Mouse (Mus musculus): Measurements from ENCODE around the gene Zfp579.
"Not testable (repeated sequence)": the region's sequence is repeated elsewhere in the genome, so short reads cannot be mapped to it uniquely, and the experiment has no call there.

Zfp579 gene

GRCm38 (mm10) chr7:5015118-5016001, 19.4 kb upstream of the Zfp579 start, which contains the start of gene Gm44973:
Gene Gm44973 (plus strand): TSS chr7:5015496.
- DNase-seq (ENCODE audit: low spot score) = peak; percentile 98

- DNase-seq (ENCODE audit: low spot score) = peak; percentile 98
Observed at GRCm38 (mm10) chr7:5014251-5015117, 18.5 kb upstream of the Zfp579 start, which contains the start of the genes Zfp524 and Fiz1. Gene Zfp524 (plus strand): TSS chr7:5014415. Gene Fiz1 (minus strand): TSS chr7:5014697.

- DNase-seq (ENCODE audit: low spot score) = no peak
Observed at GRCm38 (mm10) chr7:5012681-5013513, 16.9 kb upstream of the Zfp579 start.

DNA sequence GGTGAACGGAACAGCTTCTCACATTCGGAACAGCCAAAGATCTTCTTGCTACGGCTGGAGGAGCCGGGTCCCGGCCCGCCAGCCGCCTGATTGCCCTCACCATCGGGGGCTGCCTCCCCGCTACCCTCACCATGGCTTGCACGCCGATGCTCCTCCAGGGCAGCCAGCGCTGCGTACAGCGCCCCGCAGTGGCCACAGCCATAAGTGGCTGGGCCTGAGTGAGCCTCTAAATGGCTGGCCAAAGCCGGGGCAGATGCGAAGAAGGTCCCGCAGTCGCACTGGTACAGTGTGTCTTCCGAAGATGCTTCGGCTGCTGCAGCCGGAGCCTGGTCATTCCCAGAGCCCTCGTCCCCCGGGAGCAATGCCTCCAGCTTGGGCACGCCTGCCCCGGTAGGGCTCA, 12.3 kb upstream of the Zfp579 start:
- DNase-seq (ENCODE audit: low spot score) = no peak

DNA sequence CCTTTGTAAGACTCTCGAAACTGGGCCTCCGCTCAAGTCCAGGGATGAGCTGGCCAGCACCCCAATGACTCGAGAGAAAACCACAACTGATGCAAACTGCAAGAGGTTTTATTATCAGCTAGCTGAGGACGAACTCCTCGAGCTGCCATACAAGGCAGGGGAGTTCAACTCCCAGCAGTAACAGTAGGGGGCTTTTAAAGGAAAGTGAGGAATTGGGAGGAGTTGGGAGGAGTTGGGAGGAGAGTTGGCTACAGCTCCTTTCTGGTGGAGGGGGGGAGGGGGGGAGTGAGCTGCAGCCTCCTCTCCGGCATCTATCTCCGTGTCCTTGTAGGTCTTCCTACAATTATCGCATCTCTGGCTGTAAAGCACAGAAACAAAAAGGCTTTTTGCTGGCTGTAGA, 6.9 kb upstream of the Zfp579 start:
- DNase-seq (ENCODE audit: low spot score) = not testable (repeated sequence)

GRCm38 (mm10) chr7:4999876-5000275, 3.9 kb upstream of the Zfp579 start:
- DNase-seq (ENCODE audit: low spot score) = peak; percentile 49

- no peak for DNase-seq (ENCODE audit: low spot score)
Observed at GRCm38 (mm10) chr7:4996934-4997333, 976 bp upstream of the Zfp579 start.

DNA sequence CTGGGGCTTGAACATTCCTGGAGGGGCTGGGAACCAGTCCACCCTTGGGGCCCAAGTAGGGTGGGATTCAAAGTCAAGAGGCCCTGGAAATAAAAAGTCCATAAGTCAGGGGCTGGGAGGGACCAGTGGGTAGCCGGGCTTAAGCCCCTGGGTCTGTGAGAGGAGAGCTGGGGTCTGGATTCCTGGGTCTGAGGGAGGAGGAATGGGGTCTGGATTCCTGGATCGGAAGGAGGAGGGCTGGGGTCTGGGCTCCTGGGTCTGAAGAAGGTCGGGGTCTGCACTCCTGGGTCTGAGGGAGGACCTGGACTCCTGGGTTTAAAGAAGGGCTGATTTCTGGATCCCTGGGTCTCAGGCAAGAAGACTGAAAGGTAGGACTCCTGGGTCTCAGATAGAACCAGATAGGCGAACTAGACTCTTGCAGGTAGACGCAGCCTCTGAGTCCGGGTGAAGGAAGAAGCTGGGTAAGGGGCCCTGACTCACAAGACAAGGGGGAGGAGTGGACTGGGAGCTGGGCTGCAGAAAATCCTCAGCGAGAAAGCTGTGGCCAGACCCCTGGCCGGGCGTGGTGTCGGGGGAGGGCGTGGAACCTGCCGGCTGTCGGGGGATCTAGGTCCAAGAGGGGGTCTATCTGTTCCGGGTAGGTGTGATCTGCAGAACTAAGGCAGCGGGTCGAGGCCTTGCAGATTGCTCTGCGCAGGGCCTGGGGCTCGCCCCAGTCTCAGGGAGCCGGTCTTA, 523 bp downstream of the Zfp579 start:
- no peak for DNase-seq (ENCODE audit: low spot score)

DNA sequence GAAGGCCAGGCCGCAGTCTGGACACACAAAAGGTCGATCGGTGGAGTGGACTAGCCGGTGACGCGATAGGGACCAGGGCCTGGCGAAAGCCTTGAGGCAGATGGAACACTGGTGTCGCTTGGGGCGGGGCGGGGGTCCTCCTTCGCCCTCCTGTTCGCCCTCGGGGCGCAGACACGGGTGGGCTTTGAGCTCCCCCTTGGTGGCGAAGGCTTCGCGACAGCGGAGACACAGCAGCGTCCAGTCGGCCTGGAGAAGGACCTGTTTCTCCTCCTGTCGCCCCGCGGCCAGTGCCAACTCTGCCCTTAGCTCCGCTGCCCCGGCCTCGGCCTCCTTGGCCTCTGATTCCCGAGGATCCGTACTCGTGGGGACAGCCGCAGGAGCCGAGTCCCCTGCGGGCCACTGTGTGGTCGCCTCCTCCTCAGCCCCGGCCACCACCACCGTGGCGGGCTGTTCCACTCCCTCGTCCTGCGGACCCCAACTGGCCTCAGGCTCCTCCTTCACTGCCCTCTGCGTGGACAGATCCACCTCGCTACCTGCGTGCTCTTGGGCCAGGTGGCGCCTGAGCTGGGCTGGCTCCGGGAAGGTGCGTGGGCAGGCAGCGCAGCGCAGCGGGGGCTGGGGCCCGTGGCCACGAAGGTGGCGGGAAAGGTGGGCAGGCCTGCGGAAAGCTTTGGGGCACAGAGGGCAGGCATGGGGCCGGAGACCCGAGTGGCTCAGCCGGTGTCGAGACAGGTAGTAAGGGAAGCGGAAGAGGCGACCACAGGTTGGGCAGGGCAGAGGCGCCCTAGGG, 1.8 kb downstream of the Zfp579 start:
- no peak for DNase-seq (ENCODE audit: low spot score)

DNA sequence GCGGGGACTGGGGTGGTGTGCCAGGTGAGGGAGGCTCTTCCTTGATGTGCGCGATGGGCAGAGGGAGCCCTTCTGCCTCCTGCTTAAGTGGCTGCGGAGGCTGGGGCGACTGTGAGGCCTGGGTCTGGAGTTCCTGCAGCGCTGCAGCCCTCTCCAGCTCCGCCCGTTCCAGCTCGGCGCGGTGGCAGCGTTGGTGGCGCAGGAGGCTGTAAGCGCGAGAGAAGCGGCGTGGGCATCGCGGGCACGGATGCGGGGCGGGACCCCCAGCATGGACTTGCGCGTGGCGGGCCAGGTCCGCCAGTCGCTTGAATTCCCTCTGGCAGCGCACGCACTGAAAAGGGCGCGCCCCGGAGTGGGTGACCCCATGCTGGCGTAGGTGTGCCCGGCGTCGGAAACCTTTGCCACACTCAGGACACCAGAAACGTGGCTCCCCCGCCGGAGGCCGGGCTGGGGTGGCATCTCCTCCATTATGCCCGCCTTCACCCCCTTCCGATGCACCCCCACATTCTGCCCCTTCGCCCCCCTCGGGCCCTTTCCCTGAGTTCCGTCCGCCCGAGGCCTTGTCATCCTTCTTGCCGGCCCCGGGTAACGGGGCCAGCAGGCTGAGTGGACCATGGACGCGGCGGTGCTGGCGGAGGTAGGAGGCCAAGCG, 2.5 kb downstream of the Zfp579 start:
- DNase-seq (ENCODE audit: low spot score) = no peak

DNA sequence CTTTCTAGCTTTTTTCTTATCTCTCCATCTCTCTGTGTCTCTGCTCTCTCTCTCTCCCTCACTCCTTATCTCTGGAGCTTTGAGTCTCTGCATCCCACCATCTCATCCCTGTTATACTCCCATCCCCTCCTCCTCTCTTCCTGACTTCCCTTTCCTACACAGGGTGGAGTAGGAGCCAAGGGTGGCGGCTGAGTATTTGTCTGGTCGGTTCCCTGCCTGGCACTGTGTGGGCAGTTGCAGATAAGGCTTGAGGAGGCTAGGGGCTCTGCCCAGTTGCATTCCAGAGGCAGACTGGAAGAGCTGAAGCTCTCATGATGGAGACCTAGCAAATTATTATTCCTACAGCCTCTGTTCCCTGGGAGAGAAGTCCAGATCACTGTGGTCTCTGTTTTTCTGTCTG, 7.7 kb downstream of the Zfp579 start:
- no peak for DNase-seq (ENCODE audit: low spot score)

DNA sequence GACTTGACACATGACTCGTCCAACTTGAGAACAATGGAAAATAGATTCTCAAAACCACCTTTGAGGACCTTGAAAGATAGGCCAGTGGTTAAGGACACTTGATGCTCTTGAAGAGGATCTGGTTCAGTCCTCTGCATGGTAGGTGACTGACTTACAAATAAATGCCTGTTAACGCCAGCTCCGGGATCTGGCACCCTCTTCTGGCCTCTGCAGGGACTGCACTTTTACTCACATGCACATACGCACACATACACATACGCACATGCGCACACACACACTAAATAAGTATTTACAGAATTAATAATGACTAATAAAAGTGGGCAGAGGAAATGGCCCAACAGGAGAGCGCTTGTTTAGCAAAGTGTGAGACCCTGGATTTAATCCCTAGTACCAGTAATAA, 19.1 kb downstream of the Zfp579 start:
- DNase-seq (ENCODE audit: low spot score) = peak; percentile 51

GRCm38 (mm10) chr7:4975455-4975854, 20.5 kb downstream of the Zfp579 start:
- peak; percentile 37 for DNase-seq (ENCODE audit: low spot score)

DNA sequence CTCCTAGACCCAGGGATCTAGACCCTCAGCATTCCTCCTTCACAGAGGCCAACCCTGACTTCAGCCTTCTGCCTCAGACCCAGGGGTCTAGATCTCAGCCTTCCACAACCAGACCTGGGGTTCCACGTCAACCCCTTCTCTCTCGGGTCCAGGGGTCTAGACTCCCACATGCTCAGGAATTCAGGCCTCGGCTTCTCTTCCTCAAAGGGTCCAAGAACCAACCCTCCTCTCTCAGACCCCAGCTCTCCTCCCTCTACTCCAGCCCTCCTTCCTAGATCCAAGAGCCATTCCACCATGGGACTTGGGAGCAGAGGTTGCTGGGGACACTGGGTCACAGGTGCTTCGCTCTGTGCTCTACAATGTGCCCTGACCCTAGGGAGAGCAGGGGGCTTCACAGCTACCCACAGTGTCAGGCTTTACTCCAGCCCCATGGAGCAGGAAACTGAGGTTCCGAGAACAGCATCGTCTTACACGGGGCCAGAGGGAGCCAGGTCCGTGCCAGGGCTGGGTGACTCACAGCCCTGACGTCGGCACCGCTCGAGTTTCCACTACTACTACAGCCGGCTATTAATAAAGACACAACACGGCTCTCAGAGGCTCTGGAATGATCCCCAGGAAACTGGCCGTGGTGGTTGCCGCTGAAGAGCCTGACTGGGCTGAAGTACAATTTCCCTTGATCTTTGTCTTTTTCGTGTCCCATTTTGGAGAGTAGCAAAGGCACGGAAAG, 23.5 kb downstream of the Zfp579 start:
- DNase-seq (ENCODE audit: low spot score) = no peak

DNA sequence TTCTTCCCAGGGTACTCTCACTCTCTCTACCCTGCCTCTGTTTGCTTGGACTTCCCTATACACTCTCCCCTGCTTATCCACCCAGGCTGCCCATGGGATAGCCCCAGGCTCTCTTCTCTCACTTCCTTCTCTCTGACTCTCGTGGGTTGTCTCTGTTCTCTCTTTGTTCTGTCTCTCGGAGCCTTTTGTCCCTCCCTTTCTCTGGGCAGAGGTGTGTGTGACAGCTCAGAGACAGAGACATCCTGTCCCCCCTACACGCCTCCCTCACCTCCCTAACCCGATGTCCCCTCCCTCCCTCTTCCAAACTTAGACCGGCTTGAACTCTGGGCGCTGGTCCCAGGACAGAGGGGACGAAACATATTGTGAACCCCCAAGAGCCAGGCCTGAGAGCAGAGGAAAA, 24.2 kb downstream of the Zfp579 start:
- no peak for DNase-seq (ENCODE audit: low spot score)

DNA sequence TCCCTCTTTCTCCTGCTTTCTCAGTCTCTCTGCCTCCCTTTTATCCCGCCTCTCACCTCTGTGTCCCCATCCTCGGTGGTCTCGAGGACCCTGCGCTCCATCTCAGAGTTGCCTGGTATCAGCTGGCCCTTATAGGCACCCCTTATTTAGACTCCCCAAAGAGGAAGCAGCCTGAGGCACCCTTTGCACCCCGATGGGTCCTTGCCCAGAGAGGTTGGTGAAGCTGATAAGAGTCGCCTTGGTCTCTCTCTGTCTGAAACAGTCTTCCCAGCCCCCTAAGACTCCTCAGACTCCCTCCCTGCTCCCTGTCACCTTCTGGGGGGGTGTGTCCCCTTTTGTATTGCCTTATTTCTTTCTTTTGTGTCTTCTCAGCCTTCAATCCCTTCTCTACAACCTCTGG, 24.9 kb downstream of the Zfp579 start, which contains the start of gene Sbk3:
Gene Sbk3, minus strand, starts transcription at position 101 of the 400 bp plus-strand sequence.
- DNase-seq (ENCODE audit: low spot score) = no peak

DNA sequence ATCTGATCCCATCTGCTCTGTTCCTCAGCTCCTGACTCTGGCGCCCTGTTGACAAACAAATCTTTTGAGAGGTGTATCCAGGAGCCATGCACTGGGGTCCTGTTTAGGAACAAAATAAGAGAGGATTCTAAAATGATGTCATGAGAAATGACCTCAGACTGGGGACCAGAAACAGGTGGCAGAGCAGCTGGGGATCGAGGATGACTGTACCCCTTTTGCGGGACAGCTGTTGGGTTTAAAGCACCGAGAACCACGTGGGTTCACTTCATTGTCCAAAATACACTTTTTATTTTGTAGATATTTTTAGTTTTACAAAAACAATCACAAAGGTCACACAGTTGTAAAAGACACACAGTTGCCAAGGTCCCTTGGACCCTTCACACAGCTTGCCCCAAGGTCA, 31.0 kb downstream of the Zfp579 start:
- no peak for DNase-seq (ENCODE audit: low spot score)

DNA sequence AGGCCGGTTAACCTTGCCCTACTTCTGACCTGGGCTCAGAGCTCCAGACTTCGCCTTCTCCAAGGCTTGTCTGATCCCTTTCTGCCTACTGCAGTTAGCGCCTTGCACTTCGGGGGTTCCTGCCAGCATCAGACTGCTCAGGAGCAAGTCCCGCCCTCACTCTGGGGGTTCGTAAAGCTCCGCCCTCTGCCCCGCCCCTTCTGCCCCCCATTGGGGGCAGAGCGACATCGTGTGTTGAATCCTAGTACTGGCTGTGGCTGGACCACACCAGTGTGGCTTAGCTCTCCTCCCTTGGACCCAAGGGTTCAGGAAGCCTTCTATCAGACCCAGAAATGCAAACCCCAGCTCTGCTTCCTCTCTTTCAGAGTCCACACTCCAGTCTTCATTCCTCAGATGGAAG, 31.7 kb downstream of the Zfp579 start, which contains the start of gene Sbk2:
Gene Sbk2, minus strand, starts transcription at position 135 of the 400 bp plus-strand sequence.
- peak; percentile 95 for DNase-seq (ENCODE audit: low spot score)

- no peak for DNase-seq (ENCODE audit: low spot score)
Observed at GRCm38 (mm10) chr7:4963527-4963926, 32.4 kb downstream of the Zfp579 start.

All from testis, postnatal 10 days (tissue).